In the genomic region with DNA sequence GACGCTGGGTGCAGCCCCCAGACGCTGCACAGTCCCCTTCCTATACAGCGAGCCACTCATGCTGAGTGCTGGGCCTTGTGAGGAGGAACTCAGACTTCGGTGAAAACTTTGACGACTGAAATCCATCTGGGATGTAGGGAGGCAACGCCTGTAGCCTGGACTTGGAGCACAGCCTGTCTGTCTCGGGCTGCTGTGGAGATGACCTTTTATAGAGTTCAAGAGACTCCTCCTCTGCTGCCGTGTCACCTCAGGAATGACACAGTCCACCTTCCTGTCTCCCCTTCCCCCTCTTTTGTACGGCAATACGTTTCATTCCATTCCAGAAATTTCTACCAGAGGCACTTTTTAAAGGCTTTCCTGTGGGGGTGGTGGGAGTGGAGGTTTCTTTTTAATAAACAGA, we compare ENCODE assay signal across 20 mouse cellular contexts. TPM values are rescaled to one million over a fixed set of nuclear protein-coding genes. Genes with fewer than 3 reads are reported as not detected.
A peak's percentile ranks its signal among the peaks of the same experiment; 100 is the strongest.
DNase-seq lines count a peak whose midpoint lies in the region; ATAC-seq and TF ChIP-seq lines count a peak whose summit lies in the region.
"Had no signal": no experiment of that assay in that cellular context is flagged by ENCODE, and none has a peak within 500 bp of the region (broad histone marks: within the 10 kb centered on the region; RNA-seq: fewer than 3 reads in every experiment).

A gene (minus strand): TSS at position 179 of the 400 bp plus-strand sequence.

- H3K4me1 ChIP-seq in heart, adult 2 months (ENCODE audit: control insufficient read depth, insufficient read depth, low read length) = no peaks in the 10 kb centered on the region
- H3K4me1 ChIP-seq in testis, adult 2 months (ENCODE audit: control insufficient read depth, insufficient read depth, low read length) = peaks cover 5% of the 10 kb centered on the region
- H3K4me1 ChIP-seq in liver, embryonic 12.5 days = 0 out of 2 replicates have a peak, but pooled peaks cover 3% of the 10 kb centered on the region
- H3K4me1 ChIP-seq: forebrain, embryonic 13.5 days; hindbrain, embryonic 12.5 days; lung, embryonic 15.5 days; neural tube, embryonic 12.5 days had no signal

- no peak within 1 kb of the TSS for H3K27ac ChIP-seq in heart, adult 2 months
- no peak within 1 kb of the TSS for H3K27ac ChIP-seq in testis, adult 2 months (ENCODE audit: control insufficient read depth, insufficient read depth, low read depth, low read length)
- H3K27ac ChIP-seq in liver, embryonic 12.5 days = no peak within 1 kb of the TSS
- H3K27ac ChIP-seq: forebrain, embryonic 13.5 days; hindbrain, embryonic 12.5 days; lung, embryonic 15.5 days; neural tube, embryonic 12.5 days had no signal

- no peaks in the 10 kb centered on the region for H3K36me3 ChIP-seq in heart, adult 2 months (ENCODE audit: control insufficient read depth, insufficient read depth, low read length)
- H3K36me3 ChIP-seq in testis, adult 2 months (ENCODE audit: control insufficient read depth, insufficient read depth, low read length) = no peaks in the 10 kb centered on the region
- no peaks in the 10 kb centered on the region for H3K36me3 ChIP-seq in liver, embryonic 12.5 days
- H3K36me3 ChIP-seq: hindbrain, embryonic 12.5 days; lung, embryonic 15.5 days; neural tube, embryonic 12.5 days had no signal

- TF ChIP-seq POLR2A in heart, adult 2 months (IDR thresholded peaks at IDR 0.05; ENCODE audit: insufficient read depth, low read depth, low read length) = no peak
- TF ChIP-seq POLR2A in testis, adult 2 months (IDR thresholded peaks at IDR 0.05; ENCODE audit: control insufficient read depth, low read depth, low read length) = no peak

- TF ChIP-seq EP300 in heart, adult 2 months (IDR thresholded peaks at IDR 0.05; ENCODE audit: insufficient read depth, low read depth, low read length) = no peak

- no peak for TF ChIP-seq CTCF in heart, adult 2 months (IDR thresholded peaks at IDR 0.05)
- no peak for TF ChIP-seq CTCF in testis, adult 2 months (IDR thresholded peaks at IDR 0.05; ENCODE audit: control insufficient read depth, insufficient read depth, insufficient replicate concordance, low read depth, low read length)

- no peaks in the 10 kb centered on the region for H3K79me2 ChIP-seq in heart, adult 2 months (replicated peaks; ENCODE audit: control insufficient read depth, insufficient read depth, low read length)

- peak within 1 kb of the TSS; percentile 29 for H3K4me2 ChIP-seq in liver, embryonic 12.5 days
- H3K4me2 ChIP-seq: forebrain, embryonic 13.5 days; hindbrain, embryonic 12.5 days; lung, embryonic 15.5 days; neural tube, embryonic 12.5 days had no signal

- no peaks in the 10 kb centered on the region for H3K27me3 ChIP-seq in heart, adult 2 months (ENCODE audit: control insufficient read depth, insufficient read depth, low read length)
- no peaks in the 10 kb centered on the region for H3K27me3 ChIP-seq in testis, adult 2 months (ENCODE audit: control insufficient read depth, insufficient read depth, low read length)
- H3K27me3 ChIP-seq in liver, embryonic 12.5 days (replicated peaks) = no peaks in the 10 kb centered on the region
- H3K27me3 ChIP-seq: forebrain, embryonic 13.5 days; hindbrain, embryonic 12.5 days; lung, embryonic 15.5 days; neural tube, embryonic 12.5 days had no signal

- DNase-seq in heart, adult 11 months = peak; percentile 42
- DNase-seq in heart, adult 2 months = no peak
- DNase-seq in testis, postnatal 14 days (ENCODE audit: low spot score) = no peak
- peak; percentile 64 for DNase-seq in yolk sac, embryonic 10.5 days (ENCODE audit: low spot score)
- no peak for DNase-seq in left cerebral cortex, adult 8-10 months (ENCODE audit: low spot score in 2 of 2)
- no peak for DNase-seq in left cerebral cortex, postnatal 36 days (ENCODE audit: low spot score in 2 of 2)
- DNase-seq: adrenal gland, postnatal 14 days; cerebellum, postnatal 14 days; kidney, adult 8-10 months; left cerebral cortex, postnatal 4 days; thymus, postnatal 4 days had no signal

- 19% methylated on average over 10 of the region's 10 CpGs for WGBS in heart, adult 2 months
- 48% methylated on average over 10 of the region's 10 CpGs for WGBS in liver, embryonic 12.5 days (ENCODE audit: insufficient replicate concordance)

- H3K9me3 ChIP-seq in liver, embryonic 12.5 days (replicated peaks) = no peaks in the 10 kb centered on the region
- H3K9me3 ChIP-seq: forebrain, embryonic 13.5 days; hindbrain, embryonic 12.5 days; lung, embryonic 15.5 days; neural tube, embryonic 12.5 days had no signal

- H3K4me3 ChIP-seq in heart, adult 2 months = no peak within 1 kb of the TSS
- peak within 1 kb of the TSS; percentile 31; the same call in 1 of the 2 replicates for H3K4me3 ChIP-seq in testis, adult 2 months (ENCODE audit: control insufficient read depth, low read depth, low read length)
- peak within 1 kb of the TSS; percentile 28 for H3K4me3 ChIP-seq in liver, embryonic 12.5 days
- H3K4me3 ChIP-seq: forebrain, embryonic 13.5 days; hindbrain, embryonic 12.5 days; lung, embryonic 15.5 days; neural tube, embryonic 12.5 days had no signal

- ATAC-seq in liver, embryonic 12.5 days = no peak
- ATAC-seq: forebrain, embryonic 13.5 days had no signal

- intact Hi-C loops in heart, adult 2 months (cut with DNase I) = no loop called here
- intact Hi-C loops in left cerebral cortex, postnatal 36 days (cut with DNase I) = no loop called here

- H3K9ac ChIP-seq in heart, adult 2 months (ENCODE audit: low read depth, low read length) = no peak within 1 kb of the TSS
- H3K9ac ChIP-seq in liver, embryonic 12.5 days = no peak within 1 kb of the TSS
- H3K9ac ChIP-seq: forebrain, embryonic 13.5 days; hindbrain, embryonic 12.5 days; lung, embryonic 15.5 days; neural tube, embryonic 12.5 days had no signal

RNA-seq across cellular contexts. Expression of the gene that starts here (rescaled TPM):
- total RNA-seq in heart, adult 2 months (2021) = not detected
- polyA plus RNA-seq in heart, adult 2 months (2012; rRNA removed) = 0.06 TPM in 1 of 2 replicates, not detected in the other
- 0.06 and 0.14 TPM in 2 replicates for polyA plus RNA-seq in testis, adult 2 months (2012; rRNA removed)
- polyA plus RNA-seq in liver, embryonic 12.5 days (2016; fragmentation: Nextera tagmentation; extraction: Ambion mirVana) = 23.5 and 24.6 TPM in 2 replicates
- not detected for total RNA-seq in left cerebral cortex, adult 8-10 months (2022)
- total RNA-seq in left cerebral cortex, postnatal 36 days (2021) = not detected
- total RNA-seq: layer of hippocampus, adult 8-10 months; left cerebral cortex, postnatal 4 days; megakaryocyte, adult 5-6 weeks; midbrain, postnatal 0 days had no signal
- polyA plus RNA-seq: forebrain, embryonic 13.5 days had no signal

Comparison
In these comparisons a context has a peak if more than half of its experiments do, and no peak if none do; other contexts are left out.
1. RNA of the gene that starts here (polyA plus RNA-seq): 23.5 to 24.6 TPM in liver, embryonic 12.5 days; 0.06 to 0.14 TPM in testis, adult 2 months and 0.06 TPM in heart, adult 2 months; every median in the first group is over 10 times any median in the second.
2. DNase-seq: peak in heart, adult 11 months (single experiment) and yolk sac, embryonic 10.5 days (single experiment); none in heart, adult 2 months (0 of 2), testis, postnatal 14 days (single experiment), left cerebral cortex, adult 8-10 months (0 of 2) and left cerebral cortex, postnatal 36 days (0 of 2).